Mouse (Mus musculus) limb, embryonic 14.5 days (tissue): Measurements from ENCODE around the gene Fermt3. TPM values are rescaled to one million over a fixed set of nuclear protein-coding genes. Genes with fewer than 3 reads are reported as not detected.

Experiments used
- ATAC-seq: fragments of 200-750 bp; cut with Nextera tagmentation; 2 replicates; pipeline ENCODE4 v1.8.0; 2017; ENCODE audit warnings: low read depth, moderate number of reproducible peaks, moderate TSS enrichment; ENCODE audit not compliant: low FRiP score
- DNase-seq: peaks from one replicate; pipeline ENCODE4 v3.0.0-alpha.2; 2015; ENCODE audit warnings: low spot score
- H3K27ac ChIP-seq: fragments of 300-500 bp; sonication (generic); replicated peaks from 2 replicates; pipeline ENCODE4 v1.5.1; 2014; ENCODE audit warnings: low read depth, mild to moderate bottlenecking, low read length, moderate library complexity, mixed read lengths
- H3K27me3 ChIP-seq: fragments of 300-500 bp; sonication (generic); 2 replicates; pipeline ENCODE4 v1.6.1; 2014; ENCODE audit warnings: low read length, mixed read lengths; ENCODE audit not compliant: control insufficient read depth, insufficient read depth
- H3K36me3 ChIP-seq: fragments of 300-500 bp; sonication (generic); 2 replicates; pipeline ENCODE4 v1.6.1; 2014; ENCODE audit warnings: mild to moderate bottlenecking, low read length, moderate library complexity, mixed read lengths; ENCODE audit not compliant: control insufficient read depth, insufficient read depth
- H3K4me1 ChIP-seq: fragments of 300-500 bp; sonication (generic); 2 replicates; pipeline ENCODE4 v1.6.1; 2014; ENCODE audit warnings: antibody characterized with exemption, low read length, mixed read lengths; ENCODE audit not compliant: control insufficient read depth, insufficient read depth
- H3K4me2 ChIP-seq: fragments of 300-500 bp; sonication (generic); replicated peaks from 2 replicates; pipeline ENCODE4 v1.6.1; 2014; ENCODE audit warnings: low read depth, mild to moderate bottlenecking, low read length, moderate library complexity; ENCODE audit not compliant: severe bottlenecking
- H3K4me3 ChIP-seq: fragments of 300-500 bp; sonication (generic); replicated peaks from 2 replicates; pipeline ENCODE4 v1.5.1; 2014; ENCODE audit warnings: low read length
- H3K9ac ChIP-seq: fragments of 300-500 bp; sonication (generic); 2 replicates; pipeline ENCODE4 v1.6.1; 2014; ENCODE audit warnings: mild to moderate bottlenecking, low read depth, low read length, moderate library complexity; ENCODE audit not compliant: severe bottlenecking
- H3K9me3 ChIP-seq: fragments of 300-500 bp; sonication (generic); 2 replicates; pipeline ENCODE4 v1.6.1; 2016; ENCODE audit warnings: low read length; ENCODE audit not compliant: control insufficient read depth
- POLR2A ChIP-seq: fragments of 200-500 bp; IDR thresholded peaks from 2 replicates; pipeline ENCODE4 v1.8.0; 2012; ENCODE audit warnings: inconsistent platforms, mild to moderate bottlenecking, moderate library complexity, borderline replicate concordance; ENCODE audit not compliant: insufficient read depth, insufficient read length; ENCODE audit errors: extremely low read depth
- WGBS: fragments of 180-500 bp; shearing (Covaris S2); extraction: QIAGEN DNeasy Blood & Tissue Kit; methylation state at CpG from one replicate; pipeline ENCODE4 v1.1.7; 2014; 5-methylcytosine and 5-hydroxymethylcytosine counted together
- polyA plus RNA-seq, 2 experiments: library from polyadenylated mRNA; depleted of rRNA in 1 of 2; stranded (reverse) in 1 of 2; unstranded in 1 of 2; fragments of >200 nt; fragmentation: Nextera tagmentation in 1 of 2; extraction: Ambion mirVana in 1 of 2; gene quantifications; 2 replicates each; pipeline versions ENCODE4 v1.2.1 to v1.2.3; 2012 to 2014

Fermt3 gene
- 10.1 and 13.1 TPM in 2 replicates for polyA plus RNA-seq (2012; rRNA removed)
- 10.2 and 10.8 TPM in 2 replicates for polyA plus RNA-seq (2014; fragmentation: Nextera tagmentation; extraction: Ambion mirVana)

DNA sequence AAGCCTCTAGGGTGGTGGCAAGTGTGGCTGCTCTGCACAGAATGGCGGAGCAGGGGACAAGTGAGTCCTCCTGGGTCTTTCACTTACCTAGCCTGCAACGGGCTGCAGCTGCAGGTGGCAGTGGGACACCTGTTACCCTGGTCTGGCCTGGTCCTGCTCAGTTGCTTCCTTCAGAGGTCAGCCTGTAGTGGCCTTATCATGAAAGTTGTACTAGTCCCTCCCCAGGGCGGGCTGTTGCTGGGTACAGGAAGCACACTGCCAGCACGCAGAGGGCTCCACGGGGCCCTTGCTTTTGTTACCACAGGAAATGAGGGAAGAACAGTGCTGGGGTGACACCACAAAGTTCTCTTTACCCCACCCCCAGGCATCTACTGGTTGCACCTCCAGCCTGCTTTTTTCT is at the start of gene Fermt3:
Gene Fermt3, minus strand, starts transcription at position 279 of the 400 bp plus-strand sequence.
- Histone ChIP-seq H3K27ac (no peak within 1 kb of the TSS), H3K9ac (no peak within 1 kb of the TSS), H3K36me3 (peaks cover 62% of the 10 kb centered on the region), H3K4me2 (no peak within 1 kb of the TSS), H3K9me3 (no peaks in the 10 kb centered on the region), H3K4me3 (no peak within 1 kb of the TSS), H3K27me3 (no peaks in the 10 kb centered on the region), H3K4me1 (no peaks in the 10 kb centered on the region)
- no peak for TF ChIP-seq POLR2A
- WGBS = 78% methylated on average over 5 of the region's 5 CpGs
- no peak for ATAC-seq
- DNase-seq = no peak

DNA sequence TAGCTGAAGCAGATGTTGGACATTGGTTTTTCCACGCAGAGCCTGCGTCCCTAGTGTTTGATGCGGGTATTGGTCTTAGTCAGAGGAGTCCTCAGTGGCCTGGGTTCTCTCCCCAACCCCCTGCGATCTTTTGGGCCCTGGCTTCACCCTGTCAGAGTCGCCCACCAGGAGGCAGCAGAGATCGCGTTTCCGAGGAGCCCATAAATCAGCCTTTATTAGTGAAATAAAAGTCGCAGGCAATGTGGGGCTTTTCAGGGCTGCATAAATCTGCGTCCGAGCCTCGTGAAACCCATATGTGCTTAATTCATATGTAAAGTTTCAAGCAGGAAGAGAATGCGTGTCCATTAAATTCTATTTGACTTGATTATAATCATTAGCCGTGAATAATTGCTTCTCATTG is 48.9 kb upstream of the Fermt3 start:
- Histone ChIP-seq H3K9ac (no peak overlapping the region), H3K36me3 (no peaks in the 10 kb centered on the region), H3K9me3 (no peaks in the 10 kb centered on the region), H3K27me3 (no peaks in the 10 kb centered on the region), H3K4me3 (no peak overlapping the region), H3K4me1 (peaks cover 49% of the 10 kb centered on the region), H3K4me2 (peak overlapping the region; percentile 26; the same call in 1 of the 2 replicates), H3K27ac (no peak overlapping the region)
- DNase-seq = peak; percentile 79
- peak; percentile 41 for ATAC-seq
- 0% methylated on average over 14 of the region's 14 CpGs for WGBS
- TF ChIP-seq POLR2A = no peak

DNA sequence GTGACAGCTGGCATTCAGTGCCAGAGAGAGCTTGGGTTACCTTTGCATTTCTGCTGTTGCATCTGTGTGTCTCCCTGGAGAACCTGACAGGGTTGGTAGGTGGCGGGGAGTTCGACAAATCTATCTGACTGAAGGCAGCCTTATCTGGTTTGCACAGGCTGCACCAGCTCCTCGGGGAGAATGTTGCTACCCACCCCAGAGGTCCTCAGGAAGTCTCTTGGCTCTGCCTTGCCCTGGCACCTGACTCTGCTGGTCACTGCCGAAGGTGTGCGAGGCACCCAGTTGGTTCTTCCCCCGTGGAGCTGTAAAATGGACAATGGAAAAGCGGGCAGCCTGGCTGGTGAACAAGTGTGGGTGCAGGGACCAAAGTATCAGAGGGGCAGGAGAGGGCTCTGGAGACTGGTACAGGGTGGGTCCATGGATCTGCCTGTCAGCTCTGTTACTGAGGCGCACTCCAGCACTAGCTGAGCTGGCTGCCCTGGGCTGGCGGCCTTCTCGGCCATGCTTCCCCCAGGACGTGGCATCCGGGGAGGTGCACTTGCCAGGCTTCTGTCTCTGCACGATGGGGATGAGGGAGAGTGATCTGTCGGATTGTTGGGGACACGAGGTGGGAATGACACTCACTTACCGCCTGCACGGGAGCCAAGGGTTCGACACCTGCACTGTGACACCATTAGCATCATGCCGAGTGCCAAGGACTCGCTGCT is 48.2 kb upstream of the Fermt3 start:
- DNase-seq = no peak
- no peaks in the 10 kb centered on the region for H3K9me3 ChIP-seq
- H3K27ac ChIP-seq = no peak overlapping the region
- ATAC-seq = no peak
- WGBS = 46% methylated on average over 20 of the region's 20 CpGs
- H3K27me3 ChIP-seq = no peaks in the 10 kb centered on the region
- H3K4me2 ChIP-seq = no peak overlapping the region
- H3K4me1 ChIP-seq = peaks cover 49% of the 10 kb centered on the region
- no peak overlapping the region for H3K9ac ChIP-seq
- H3K36me3 ChIP-seq = no peaks in the 10 kb centered on the region
- no peak overlapping the region for H3K4me3 ChIP-seq
- TF ChIP-seq POLR2A = no peak

DNA sequence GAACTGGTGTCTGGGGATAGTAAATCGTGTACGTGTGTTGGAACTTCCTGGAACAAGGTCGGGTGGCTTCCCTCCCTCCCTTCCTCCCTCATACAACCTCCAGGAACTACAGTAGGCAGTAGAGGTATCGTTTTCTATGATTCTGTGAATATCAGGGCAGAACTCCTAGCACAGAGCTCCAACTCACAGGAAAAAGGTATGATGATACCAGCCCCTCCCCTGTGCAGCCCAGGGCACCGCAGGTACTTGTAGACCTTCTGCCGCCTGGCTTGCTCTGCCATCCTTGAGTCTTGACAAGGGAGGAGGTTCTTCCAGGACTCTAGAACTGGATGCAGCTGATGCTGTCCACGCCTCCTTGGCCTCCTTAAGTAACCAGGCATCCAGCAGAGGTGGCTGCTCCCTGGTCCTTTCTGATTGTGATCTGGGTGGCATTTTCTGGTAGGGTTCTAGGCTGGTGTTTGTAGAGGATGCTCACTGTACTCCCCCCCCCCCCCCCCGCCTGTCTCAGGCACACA is 47.6 kb upstream of the Fermt3 start:
- H3K4me3 ChIP-seq = no peak overlapping the region
- peak overlapping the region; percentile 25; the same call in 1 of the 2 replicates for H3K9ac ChIP-seq
- no peak for DNase-seq
- peaks cover 47% of the 10 kb centered on the region for H3K4me1 ChIP-seq
- peak overlapping the region; percentile 25; the same call in 1 of the 2 replicates for H3K4me2 ChIP-seq
- no peaks in the 10 kb centered on the region for H3K9me3 ChIP-seq
- WGBS = 37% methylated on average over 7 of the region's 8 CpGs
- no peak for TF ChIP-seq POLR2A
- H3K27ac ChIP-seq = no peak overlapping the region
- no peaks in the 10 kb centered on the region for H3K27me3 ChIP-seq
- ATAC-seq = no peak
- H3K36me3 ChIP-seq = no peaks in the 10 kb centered on the region

DNA sequence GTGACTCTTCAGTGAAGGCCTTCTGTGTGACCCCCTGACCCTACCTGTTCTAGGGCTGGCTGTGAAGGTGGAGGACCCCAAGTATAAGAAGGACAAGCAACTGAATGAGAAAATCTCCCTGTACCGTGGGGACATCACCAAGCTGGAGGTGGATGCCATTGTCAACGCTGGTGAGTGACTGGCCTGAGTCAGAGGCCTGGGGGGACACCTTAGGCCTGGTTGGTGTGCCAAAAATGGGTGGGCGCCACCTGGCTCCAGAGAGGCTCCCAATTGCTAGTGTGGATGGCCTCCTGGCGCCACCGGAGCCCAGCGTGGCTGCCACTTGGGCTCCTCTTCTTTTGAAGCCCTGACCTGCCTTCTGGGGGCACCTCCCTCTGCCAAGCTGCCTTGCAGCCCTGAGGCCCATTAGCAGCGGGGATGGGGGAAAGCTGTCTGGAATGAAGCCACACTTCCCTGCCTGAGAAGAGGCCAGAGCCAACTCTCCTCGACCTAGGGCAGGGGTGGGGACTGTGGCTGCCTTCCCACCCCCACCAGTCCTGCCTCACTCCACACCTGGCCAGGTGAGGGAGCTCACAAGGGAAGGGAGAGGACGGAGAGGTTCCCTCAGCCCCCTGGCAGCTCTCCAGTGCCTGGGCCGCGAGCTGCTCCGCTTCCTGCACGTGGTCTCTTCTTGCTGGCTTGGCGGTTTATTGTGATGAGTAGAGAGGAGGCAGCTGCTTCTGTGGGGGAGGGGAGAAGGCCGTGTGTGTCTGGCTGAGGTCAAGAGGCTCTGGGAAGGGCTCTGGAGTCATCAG is 47.0 kb upstream of the Fermt3 start:
- H3K4me2 ChIP-seq = peak overlapping the region; percentile 25; the same call in 1 of the 2 replicates
- no peak for TF ChIP-seq POLR2A
- no peaks in the 10 kb centered on the region for H3K27me3 ChIP-seq
- H3K4me1 ChIP-seq = peaks cover 46% of the 10 kb centered on the region
- DNase-seq (peak; percentile 56), ATAC-seq (no peak)
- H3K27ac ChIP-seq = no peak overlapping the region
- 54% methylated on average over 10 of the region's 15 CpGs for WGBS
- H3K9ac ChIP-seq = peak overlapping the region; percentile 25; the same call in 1 of the 2 replicates
- no peaks in the 10 kb centered on the region for H3K9me3 ChIP-seq
- no peak overlapping the region for H3K4me3 ChIP-seq
- H3K36me3 ChIP-seq = no peaks in the 10 kb centered on the region
